Mouse (Mus musculus) ZHBTc4 (cell line): ENCODE measurements around the gene Nwd2.

Experiments used
- DNase-seq: peaks from one replicate; pipeline ENCODE4 v3.0.0-alpha.2; 2011; ENCODE audit warnings: low read depth, low spot score

Nwd2 gene

GRCm38 (mm10) chr5:63649070-63649532 is at the start of gene Nwd2:
TSS of gene Nwd2 (plus strand) at chr5:63649102.
- peak; percentile 57 for DNase-seq

GRCm38 (mm10) chr5:63607447-63607846 is 41.5 kb upstream of the Nwd2 start:
- DNase-seq, result no peak

DNA sequence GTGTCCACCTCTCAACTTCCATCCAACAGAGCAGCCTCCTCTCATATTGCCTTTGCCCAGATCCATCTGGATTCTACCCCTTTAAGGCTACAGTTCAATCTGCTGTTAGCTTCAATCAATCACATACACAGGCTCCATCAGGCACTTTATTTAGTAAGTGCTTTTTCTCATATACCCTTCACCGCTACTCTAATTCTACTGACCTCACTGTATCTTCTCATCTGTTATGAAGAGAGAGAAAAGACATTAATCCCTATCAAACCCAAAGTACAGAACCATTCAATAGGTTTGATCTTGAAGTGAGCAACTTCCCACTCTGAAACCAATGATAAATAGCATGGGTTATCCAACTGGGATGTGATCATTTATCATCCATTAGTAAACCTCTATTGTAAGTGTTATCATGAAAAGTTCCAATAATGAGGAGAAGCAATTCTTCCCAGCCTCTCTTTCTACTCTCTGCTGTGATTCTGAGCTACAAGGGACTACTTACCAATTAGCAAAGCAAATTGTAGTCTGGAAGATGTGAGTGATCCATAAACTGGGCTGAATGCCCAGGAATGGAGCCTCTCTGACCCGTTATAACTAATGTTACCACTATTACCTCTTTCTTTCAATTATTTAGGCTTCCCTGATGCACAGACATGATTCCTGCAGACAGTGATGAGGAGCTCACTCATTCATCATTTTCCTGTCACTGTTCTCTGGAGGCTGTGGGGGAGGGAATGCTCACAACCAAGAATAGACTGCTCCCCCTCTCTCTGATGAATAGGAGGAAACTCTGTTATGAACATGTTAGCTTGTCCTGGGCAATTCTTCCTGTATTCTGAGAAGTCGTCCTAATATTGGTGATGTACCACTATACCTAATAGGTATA is 31.9 kb upstream of the Nwd2 start:
- DNase-seq, result no peak

DNA sequence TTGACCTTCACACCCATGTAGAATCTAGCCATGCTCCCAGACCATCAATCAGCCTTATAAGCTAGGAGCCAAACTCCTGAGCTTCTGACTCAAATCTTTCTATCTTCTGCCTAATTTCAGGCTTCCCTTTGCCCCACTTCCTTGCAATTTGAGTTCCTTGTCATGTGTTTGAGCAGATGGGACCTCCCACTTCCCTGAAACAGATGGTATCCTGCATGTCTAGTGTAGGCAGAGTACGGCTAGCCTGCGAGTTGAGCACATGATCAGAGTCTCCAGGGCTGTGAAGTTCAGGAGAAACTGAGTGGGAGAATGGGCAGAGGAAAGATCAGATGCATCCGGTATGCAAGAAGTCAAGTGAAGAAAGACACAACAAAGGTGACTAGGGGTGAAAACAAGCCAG is 24.8 kb upstream of the Nwd2 start:
- peak; percentile 4 for DNase-seq

- DNase-seq, result no peak
Observed at GRCm38 (mm10) chr5:63627832-63628530, 20.9 kb upstream of the Nwd2 start.

GRCm38 (mm10) chr5:63628531-63628871 is 20.4 kb upstream of the Nwd2 start:
- no peak for DNase-seq

- DNase-seq, result no peak
Observed at GRCm38 (mm10) chr5:63634636-63635035, 14.3 kb upstream of the Nwd2 start.

DNA sequence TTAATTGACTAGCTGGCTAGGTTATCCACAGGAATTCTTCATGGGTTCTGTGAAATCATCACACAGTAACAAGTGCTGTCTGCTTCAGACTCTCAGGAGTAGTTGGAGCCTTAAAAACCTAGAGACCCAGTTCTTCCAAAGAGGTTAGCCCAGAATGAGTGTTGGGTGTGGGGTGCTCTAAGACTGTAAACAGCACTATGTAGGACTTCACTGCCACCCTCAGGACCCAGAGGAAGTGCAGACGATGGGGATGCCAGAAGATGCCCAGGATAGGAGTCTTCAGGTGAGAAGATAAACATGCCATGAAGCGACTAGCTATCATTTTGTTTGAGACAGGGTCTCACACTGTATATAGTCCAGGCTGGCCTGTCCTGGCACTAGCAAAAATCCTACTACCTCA is 715 bp upstream of the Nwd2 start:
- DNase-seq, result peak; percentile 27

DNA sequence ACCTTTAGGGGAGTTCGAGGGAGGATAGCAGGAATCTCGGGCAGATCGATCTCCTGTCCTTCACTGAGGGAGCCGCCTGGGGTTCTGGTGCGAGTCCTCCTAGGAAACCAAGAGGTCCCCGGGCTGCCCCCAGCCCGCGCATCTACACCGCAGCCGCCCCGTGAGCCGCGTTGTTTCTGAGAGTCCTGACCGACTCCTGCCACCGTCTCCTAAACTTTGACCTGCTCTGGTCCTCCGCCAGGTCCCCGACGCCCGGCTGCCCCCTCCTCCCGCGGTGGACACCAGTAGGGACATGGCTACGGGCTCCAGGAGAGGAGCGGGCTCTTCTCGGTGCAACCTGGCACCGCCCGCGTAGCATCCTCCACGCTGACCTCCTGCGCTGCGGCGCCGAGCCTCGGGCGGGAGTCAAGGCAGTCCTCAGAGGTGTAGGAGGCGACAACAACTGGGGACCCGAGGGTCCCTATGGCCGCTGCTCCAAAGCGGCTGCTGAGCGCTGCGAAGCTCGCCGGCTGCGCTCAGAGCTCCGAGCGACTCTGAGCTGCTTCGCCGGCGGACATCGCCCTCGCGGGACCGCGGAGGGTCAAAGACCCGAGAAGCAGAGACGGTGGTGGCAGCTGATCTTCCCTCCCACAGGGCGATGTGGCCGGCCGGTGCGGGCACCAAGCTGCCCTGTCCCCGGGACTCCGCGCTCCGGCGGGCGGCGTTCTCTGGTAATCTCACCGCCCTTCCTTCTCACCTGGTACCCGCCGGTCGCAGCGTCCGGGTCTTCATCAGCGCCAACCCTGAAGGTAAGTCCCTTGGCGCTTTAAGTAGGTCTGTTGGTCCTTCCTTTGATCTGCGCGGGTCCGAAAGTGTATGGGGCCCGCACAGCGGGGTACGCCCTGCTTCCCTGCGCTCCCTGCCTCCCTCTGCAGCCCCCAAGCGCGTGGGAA is 897 bp downstream of the Nwd2 start:
- DNase-seq, result peak; percentile 51

GRCm38 (mm10) chr5:63651813-63652212 is 2.9 kb downstream of the Nwd2 start:
- no peak for DNase-seq

- DNase-seq, result no peak
Observed at GRCm38 (mm10) chr5:63652705-63653104, 3.8 kb downstream of the Nwd2 start.

DNA sequence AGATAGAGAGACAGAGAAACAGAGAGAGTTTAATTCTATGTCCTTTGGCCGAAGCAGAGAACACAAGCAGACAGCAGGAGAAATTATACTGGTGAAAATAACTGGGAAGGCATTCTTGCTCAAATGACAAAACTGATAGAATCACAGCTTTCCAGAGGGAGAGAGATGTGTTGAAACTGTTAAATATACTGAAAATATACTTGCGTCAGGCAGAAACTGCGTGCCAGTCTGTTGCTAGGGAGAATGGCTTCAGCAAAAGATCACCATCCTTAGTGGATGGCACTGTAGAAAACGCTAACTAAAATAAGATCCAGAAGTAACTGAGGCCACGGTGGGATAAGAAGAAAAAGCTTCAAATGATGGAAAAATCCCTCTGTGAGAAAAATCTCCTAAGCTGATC is 18.0 kb downstream of the Nwd2 start:
- DNase-seq, result no peak

- DNase-seq, result no peak
Observed at GRCm38 (mm10) chr5:63675934-63676333, 27.0 kb downstream of the Nwd2 start.

GRCm38 (mm10) chr5:63689084-63689483 is 40.2 kb downstream of the Nwd2 start:
- peak; percentile 5 for DNase-seq

DNA sequence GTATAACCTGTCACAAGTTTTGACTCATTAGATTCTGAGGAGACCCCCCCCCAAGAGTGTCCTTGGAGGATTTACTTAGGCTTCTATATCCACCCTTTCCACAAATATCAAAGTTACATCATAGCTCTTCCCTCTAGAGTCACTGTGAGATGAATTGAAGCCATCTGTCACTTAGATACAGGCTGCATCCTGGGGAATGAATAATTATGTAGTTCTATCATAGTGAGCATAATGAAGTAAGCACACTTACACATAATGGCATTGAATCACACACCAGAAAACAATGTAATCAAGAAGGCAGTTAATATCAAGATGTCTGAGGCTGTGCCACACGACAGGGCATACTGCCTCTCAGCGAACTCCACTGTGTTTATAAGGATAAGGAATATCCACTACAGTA is 47.9 kb downstream of the Nwd2 start:
- no peak for DNase-seq

DNA sequence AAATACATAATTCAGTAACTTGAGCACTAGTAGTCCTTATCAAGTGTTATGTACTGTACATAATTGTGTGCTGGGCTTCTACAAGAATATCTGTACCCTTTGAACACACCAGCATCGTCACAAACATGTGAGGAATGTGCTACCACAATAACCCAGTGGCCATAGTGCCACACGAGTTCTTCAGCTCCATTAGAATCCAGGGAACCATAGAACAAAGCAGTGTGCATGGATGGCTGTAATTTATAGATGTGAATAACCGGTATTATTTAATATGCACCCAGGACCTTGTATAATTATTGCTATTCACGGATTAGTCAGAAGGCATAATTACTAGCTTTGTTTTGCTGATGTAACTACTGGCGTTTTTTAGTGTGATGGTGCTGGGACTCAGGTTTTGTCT is 48.3 kb downstream of the Nwd2 start:
- no peak for DNase-seq

GRCm38 (mm10) chr5:63728955-63729354 is 80.1 kb downstream of the Nwd2 start:
- DNase-seq, result no peak

DNA sequence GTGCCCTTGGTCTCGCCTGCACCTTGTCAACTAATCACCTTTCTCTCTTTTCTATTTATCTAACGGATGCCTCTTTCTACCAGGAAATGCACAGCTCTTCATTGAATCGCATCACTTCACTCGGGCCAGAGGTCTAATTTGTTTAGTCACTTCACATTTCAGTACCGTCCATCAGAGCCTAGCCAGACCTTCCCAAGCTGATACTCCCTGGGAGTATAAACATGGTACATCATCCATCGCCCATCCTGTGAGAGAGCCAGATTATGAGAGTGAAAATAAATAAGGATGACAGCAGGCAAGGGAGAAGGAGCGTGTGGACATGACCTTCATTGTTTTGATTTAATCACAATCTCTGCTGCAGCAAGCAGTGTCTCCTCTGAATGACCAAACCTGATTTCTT is 86.6 kb downstream of the Nwd2 start:
- no peak for DNase-seq

DNA sequence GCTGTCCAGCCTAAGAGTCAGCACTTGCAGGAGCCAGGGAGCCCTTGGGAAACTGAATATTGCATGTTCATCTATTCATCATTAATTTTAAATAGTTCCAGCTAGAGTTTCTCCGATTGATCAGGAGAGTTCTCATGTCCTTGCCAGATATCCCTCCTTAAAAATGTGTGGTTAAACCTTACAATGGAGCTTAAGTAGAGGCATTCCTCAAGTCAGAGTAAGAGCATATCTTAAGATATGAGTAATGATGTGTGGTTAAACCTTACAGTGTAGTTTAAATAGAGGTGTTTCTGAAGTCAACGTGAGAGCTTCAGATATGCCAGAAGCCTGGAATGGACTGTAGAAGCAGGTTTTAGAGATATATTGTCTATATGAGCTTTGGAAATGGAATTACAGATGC is 94.5 kb downstream of the Nwd2 start:
- DNase-seq, result no peak

DNA sequence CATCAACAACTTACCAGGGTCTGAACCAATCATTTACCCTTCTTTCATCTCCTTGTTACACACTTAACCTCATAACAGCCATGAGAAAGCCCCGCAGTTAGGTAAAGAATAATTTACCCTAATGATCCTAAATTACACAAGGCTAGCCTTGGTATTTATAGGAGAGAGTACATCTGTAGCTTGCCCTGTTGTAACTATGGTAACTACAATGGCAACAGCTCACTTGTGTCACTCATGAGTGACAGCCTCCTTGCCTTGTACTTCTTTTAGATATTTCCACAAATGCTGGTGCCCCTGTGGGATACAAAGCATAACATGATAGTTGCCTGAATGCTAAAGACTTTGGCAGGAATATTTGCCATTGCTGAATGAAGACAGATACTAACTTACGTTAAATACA is 99.4 kb downstream of the Nwd2 start:
- DNase-seq, result no peak

DNA sequence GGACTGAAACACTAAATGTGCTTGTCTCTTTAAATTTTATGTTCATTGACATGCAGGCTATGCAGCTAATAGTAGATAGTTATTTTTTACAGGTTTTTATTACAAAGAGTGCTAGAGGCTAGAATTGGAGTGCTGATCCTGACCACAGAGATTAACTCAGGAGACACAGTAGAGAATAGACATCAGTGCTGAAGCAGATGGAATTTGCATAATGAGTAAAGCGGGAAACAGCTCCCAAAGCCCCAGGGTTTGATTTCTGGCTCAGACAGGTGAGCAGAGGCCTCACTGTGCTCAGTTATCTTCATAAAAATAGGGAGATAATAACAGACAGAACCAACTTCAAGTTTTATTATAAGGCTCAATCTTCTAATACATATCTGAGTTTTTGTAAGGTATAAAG is 99.9 kb downstream of the Nwd2 start:
- no peak for DNase-seq
